In genomic region chr5:111331099-111331435, GRCm38 (mm10) we compare ENCODE assay signal across 8 mouse cellular contexts. TPM values are rescaled to one million over a fixed set of nuclear protein-coding genes. Genes with fewer than 3 reads are reported as not detected.
DNase-seq lines count a peak whose midpoint lies in the region; ATAC-seq and TF ChIP-seq lines count a peak whose summit lies in the region.

No protein-coding gene starts in this region.

- peak overlapping the region; percentile 79 for H3K27ac ChIP-seq in lung, embryonic 16.5 days (ENCODE audit: low read length)
- H3K27ac ChIP-seq in embryonic facial prominence, embryonic 11.5 days (replicated peaks; ENCODE audit: low read depth, low read length) = peak overlapping the region; percentile 78; the same call in 1 of the 2 replicates
- peak overlapping the region; percentile 67 for H3K27ac ChIP-seq in midbrain, postnatal 0 days (ENCODE audit: low read depth, low read length)

- 0 out of 2 replicates have a peak, but pooled peaks cover 2% of the 10 kb centered on the region for H3K9me3 ChIP-seq in lung, embryonic 16.5 days (ENCODE audit: control insufficient read depth, low read length)
- no peaks in the 10 kb centered on the region for H3K9me3 ChIP-seq in embryonic facial prominence, embryonic 11.5 days (replicated peaks; ENCODE audit: control insufficient read depth, low read length)
- H3K9me3 ChIP-seq in midbrain, postnatal 0 days (ENCODE audit: low read length) = no peaks in the 10 kb centered on the region

- H3K4me2 ChIP-seq in lung, embryonic 16.5 days (ENCODE audit: low read depth, low read length) = peak overlapping the region; percentile 66
- peak overlapping the region; percentile 61 for H3K4me2 ChIP-seq in embryonic facial prominence, embryonic 11.5 days (ENCODE audit: low read depth, low read length)
- peak overlapping the region; percentile 74 for H3K4me2 ChIP-seq in midbrain, postnatal 0 days (ENCODE audit: low read depth, low read length, poor library complexity, severe bottlenecking)

- WGBS in lung, embryonic 16.5 days = under 1% methylated on average over 14 of the region's 14 CpGs
- WGBS in embryonic facial prominence, embryonic 11.5 days = 0% methylated on average over 14 of the region's 14 CpGs
- under 1% methylated on average over 14 of the region's 14 CpGs for WGBS in midbrain, postnatal 0 days

- peak overlapping the region; percentile 88 for H3K4me3 ChIP-seq in lung, embryonic 16.5 days (ENCODE audit: low read length)
- peak overlapping the region; percentile 96 for H3K4me3 ChIP-seq in embryonic facial prominence, embryonic 11.5 days (ENCODE audit: low read depth, low read length)
- H3K4me3 ChIP-seq in midbrain, postnatal 0 days (ENCODE audit: low read depth, low read length) = peak overlapping the region; percentile 96

- H3K4me1 ChIP-seq in lung, embryonic 16.5 days (replicated peaks; ENCODE audit: control insufficient read depth, insufficient read depth, low read length) = peaks cover 13% of the 10 kb centered on the region
- H3K4me1 ChIP-seq in embryonic facial prominence, embryonic 11.5 days (ENCODE audit: control insufficient read depth, insufficient read depth, low read length) = no peaks in the 10 kb centered on the region
- H3K4me1 ChIP-seq in midbrain, postnatal 0 days (ENCODE audit: insufficient read depth, low read length) = peaks cover 6% of the 10 kb centered on the region; the same call in 1 of the 2 replicates

- no peaks in the 10 kb centered on the region for H3K27me3 ChIP-seq in lung, embryonic 16.5 days (ENCODE audit: control insufficient read depth, insufficient read depth, low read depth, low read length)
- H3K27me3 ChIP-seq in embryonic facial prominence, embryonic 11.5 days (ENCODE audit: control insufficient read depth, insufficient read depth, low read length) = no peaks in the 10 kb centered on the region
- H3K27me3 ChIP-seq in midbrain, postnatal 0 days (ENCODE audit: insufficient read depth, low read length) = no peaks in the 10 kb centered on the region

- no peak for ATAC-seq in lung, embryonic 16.5 days (ENCODE audit: low read depth)
- 0 out of 2 replicates have a peak, but pooled peaks have one; percentile 47 for ATAC-seq in embryonic facial prominence, embryonic 11.5 days (replicated peaks; ENCODE audit: insufficient number of reproducible peaks, low FRiP score, low TSS enrichment, low read depth)
- ATAC-seq in inflammation-experienced regulatory T-cells, adult 6 months = peak; percentile 13
- no peak for ATAC-seq in midbrain, postnatal 0 days (ENCODE audit: low FRiP score)

- H3K9ac ChIP-seq in lung, embryonic 16.5 days (ENCODE audit: low read length) = peak overlapping the region; percentile 97
- peak overlapping the region; percentile 95 for H3K9ac ChIP-seq in embryonic facial prominence, embryonic 11.5 days (replicated peaks; ENCODE audit: low read length)
- H3K9ac ChIP-seq in midbrain, postnatal 0 days (replicated peaks; ENCODE audit: low read length, poor library complexity, severe bottlenecking) = peak overlapping the region; percentile 91

- DNase-seq in lung, postnatal 10 days = no peak
- peak; percentile 10 for DNase-seq in embryonic facial prominence, embryonic 11.5 days (ENCODE audit: low spot score)
- DNase-seq in midbrain, postnatal 0 days (ENCODE audit: low spot score) = no peak
- no peak for DNase-seq in layer of hippocampus, adult 11-12 months (ENCODE audit: low spot score)
- no peak for DNase-seq in cerebellum, adult 18-20 months
- no peak for DNase-seq in gastrocnemius, postnatal 14 days

- no peak for TF ChIP-seq CTCF in midbrain, postnatal 0 days (IDR thresholded peaks at IDR 0.05)

- peaks cover 8% of the 10 kb centered on the region for H3K36me3 ChIP-seq in lung, embryonic 16.5 days (ENCODE audit: control insufficient read depth, insufficient read depth, low read length)
- no peaks in the 10 kb centered on the region; the same call in 1 of the 2 replicates for H3K36me3 ChIP-seq in embryonic facial prominence, embryonic 11.5 days (replicated peaks; ENCODE audit: control insufficient read depth, insufficient read depth, low read depth, low read length)
- no peaks in the 10 kb centered on the region for H3K36me3 ChIP-seq in midbrain, postnatal 0 days (ENCODE audit: insufficient read depth, low read length)

- intact Hi-C loops in gastrocnemius, postnatal 14 days (cut with DNase I; ENCODE audit: low total_unique reads) = no loop called here

RNA-seq across cellular contexts. Expression of gene Pitpnb, which starts 0.5 kb away (rescaled TPM):
- 102 and 104 TPM in 2 replicates for polyA plus RNA-seq in lung, embryonic 16.5 days (2015; fragmentation: Nextera tagmentation; extraction: Ambion mirVana)
- 133 and 137 TPM in 2 replicates for polyA plus RNA-seq in embryonic facial prominence, embryonic 11.5 days (2014; fragmentation: Nextera tagmentation; extraction: Ambion mirVana)
- polyA plus RNA-seq in inflammation-experienced regulatory T-cells, adult 6 months (2017; shearing (Covaris generic)) = 10 to 100 TPM; 60.4 to 73.5 (median 62.2) TPM
- total RNA-seq in midbrain, postnatal 0 days (2014; rRNA removed) = 9.4 and 12.8 TPM in 2 replicates
- 78.9 and 84.3 TPM in 2 replicates for polyA plus RNA-seq in midbrain, postnatal 0 days (2015; fragmentation: Nextera tagmentation; extraction: Ambion mirVana)
- total RNA-seq in gastrocnemius, postnatal 14 days (2021) = 10 to 100 TPM; 23.4 to 26.2 TPM

Comparison
In these comparisons a context has a peak if more than half of its experiments do, and no peak if none do; other contexts are left out.
1. ATAC-seq: peak in embryonic facial prominence, embryonic 11.5 days (single experiment) and inflammation-experienced regulatory T-cells, adult 6 months (single experiment); none in lung, embryonic 16.5 days (single experiment) and midbrain, postnatal 0 days (single experiment).
2. Peak in every context shown above with its lines, with median percentiles within 50 percentile points of each other: H3K27ac ChIP-seq, H3K4me2 ChIP-seq, H3K4me3 ChIP-seq and H3K9ac ChIP-seq.